Comparison of ENCODE assay signal across 25 mouse cellular contexts in genomic region chr14:51148006-51148405, GRCm38 (mm10). TPM values are rescaled to one million over a fixed set of nuclear protein-coding genes. Genes with fewer than 3 reads are reported as not detected.
DNase-seq lines count a peak whose midpoint lies in the region; ATAC-seq and TF ChIP-seq lines count a peak whose summit lies in the region.
"Had no signal": no experiment of that assay in that cellular context is flagged by ENCODE, and none has a peak within 500 bp of the region (broad histone marks: within the 10 kb centered on the region; RNA-seq: fewer than 3 reads in every experiment).

No protein-coding gene starts in this region.

- no peaks in the 10 kb centered on the region for H3K9me3 ChIP-seq in liver, embryonic 13.5 days (replicated peaks)
- H3K9me3 ChIP-seq in liver, embryonic 11.5 days (ENCODE audit: control insufficient read depth, low read length) = no peaks in the 10 kb centered on the region
- no peaks in the 10 kb centered on the region for H3K9me3 ChIP-seq in liver, embryonic 16.5 days (replicated peaks; ENCODE audit: control insufficient read depth, low read length)
- H3K9me3 ChIP-seq in stomach, postnatal 0 days (ENCODE audit: control insufficient read depth, low read length) = no peaks in the 10 kb centered on the region
- H3K9me3 ChIP-seq: embryonic facial prominence, embryonic 10.5 days; forebrain, embryonic 13.5 days; G1E; heart, embryonic 10.5 days had no signal

- H3K9ac ChIP-seq in liver, embryonic 13.5 days = 0 out of 2 replicates have a peak overlapping the region, but pooled peaks have one; percentile 4
- H3K9ac ChIP-seq in liver, embryonic 11.5 days (ENCODE audit: low read depth, low read length) = no peak overlapping the region
- no peak overlapping the region; the same call in 1 of the 2 replicates for H3K9ac ChIP-seq in liver, embryonic 16.5 days (ENCODE audit: low read depth, low read length)
- no peak overlapping the region for H3K9ac ChIP-seq in stomach, postnatal 0 days (ENCODE audit: low read length)
- H3K9ac ChIP-seq: forebrain, embryonic 13.5 days; forebrain, postnatal 0 days had no signal

- H3K4me2 ChIP-seq in liver, embryonic 13.5 days = no peak overlapping the region
- H3K4me2 ChIP-seq in liver, embryonic 11.5 days = no peak overlapping the region
- H3K4me2 ChIP-seq in liver, embryonic 16.5 days (ENCODE audit: low read depth, low read length) = no peak overlapping the region
- no peak overlapping the region for H3K4me2 ChIP-seq in stomach, postnatal 0 days (replicated peaks; ENCODE audit: low read depth)
- H3K4me2 ChIP-seq: forebrain, embryonic 13.5 days had no signal

- ATAC-seq in liver, embryonic 13.5 days (ENCODE audit: low read depth) = no peak
- ATAC-seq in liver, embryonic 11.5 days (replicated peaks; ENCODE audit: low FRiP score) = no peak
- no peak for ATAC-seq in liver, embryonic 16.5 days (ENCODE audit: low read depth)
- no peak for ATAC-seq in stomach, postnatal 0 days (ENCODE audit: low FRiP score, low TSS enrichment)
- ATAC-seq: CD4-positive, CD25-positive, alpha-beta regulatory T cell, adult 4 months; forebrain, embryonic 13.5 days; forebrain, postnatal 0 days had no signal

- peak; percentile 64 for DNase-seq in heart, adult 11 months
- DNase-seq in heart, adult 18-20 months = no peak
- DNase-seq in liver, embryonic 13.5 days = no peak
- no peak for DNase-seq in liver, embryonic 11.5 days (ENCODE audit: low spot score)
- DNase-seq in stomach, postnatal 0 days (ENCODE audit: low spot score) = no peak
- DNase-seq in frontal cortex, postnatal 25 days (ENCODE audit: low spot score in 2 of 2) = no peak
- DNase-seq: adrenal gland, adult 8-10 months; B cell, adult 2 months; cerebellum, adult 2 months; cerebellum, postnatal 10 days; forebrain, postnatal 0 days; gastrocnemius, adult 2 months; gastrocnemius, postnatal 25 days; heart, postnatal 10 days; heart, postnatal 4 days had no signal

- H3K4me3 ChIP-seq in liver, embryonic 13.5 days (replicated peaks) = no peak overlapping the region
- H3K4me3 ChIP-seq in liver, embryonic 11.5 days (ENCODE audit: low read depth, low read length) = no peak overlapping the region
- no peak overlapping the region for H3K4me3 ChIP-seq in liver, embryonic 16.5 days (ENCODE audit: low read depth, low read length)
- no peak overlapping the region for H3K4me3 ChIP-seq in stomach, postnatal 0 days (ENCODE audit: low read depth, low read length)
- H3K4me3 ChIP-seq: embryonic facial prominence, embryonic 10.5 days; forebrain, embryonic 13.5 days; gastrocnemius, adult 2 months; heart, embryonic 10.5 days had no signal

- TF ChIP-seq CTCF in stomach, postnatal 0 days (IDR thresholded peaks at IDR 0.05; ENCODE audit: low read depth) = no peak

- H3K27ac ChIP-seq in liver, embryonic 13.5 days = peak overlapping the region; percentile 82
- no peak overlapping the region for H3K27ac ChIP-seq in liver, embryonic 11.5 days (ENCODE audit: low read depth, low read length)
- peak overlapping the region; percentile 73; the same call in 1 of the 2 replicates for H3K27ac ChIP-seq in liver, embryonic 16.5 days (ENCODE audit: low read length)
- H3K27ac ChIP-seq in stomach, postnatal 0 days (replicated peaks) = peak overlapping the region; percentile 24
- H3K27ac ChIP-seq: embryonic facial prominence, embryonic 10.5 days; forebrain, embryonic 13.5 days; gastrocnemius, adult 2 months; heart, embryonic 10.5 days had no signal

- H3K36me3 ChIP-seq in liver, embryonic 13.5 days = no peaks in the 10 kb centered on the region
- H3K36me3 ChIP-seq in liver, embryonic 11.5 days (ENCODE audit: control insufficient read depth, insufficient read depth, low read length) = no peaks in the 10 kb centered on the region
- H3K36me3 ChIP-seq in liver, embryonic 16.5 days (ENCODE audit: control insufficient read depth, insufficient read depth) = no peaks in the 10 kb centered on the region
- no peaks in the 10 kb centered on the region for H3K36me3 ChIP-seq in stomach, postnatal 0 days (ENCODE audit: control insufficient read depth, insufficient read depth, low read length)
- H3K36me3 ChIP-seq: embryonic facial prominence, embryonic 10.5 days; G1E; heart, embryonic 10.5 days had no signal

- H3K27me3 ChIP-seq in liver, embryonic 13.5 days = no peaks in the 10 kb centered on the region
- H3K27me3 ChIP-seq in liver, embryonic 11.5 days (replicated peaks; ENCODE audit: control insufficient read depth, insufficient read depth, low read length) = no peaks in the 10 kb centered on the region
- H3K27me3 ChIP-seq in liver, embryonic 16.5 days (ENCODE audit: control insufficient read depth, insufficient read depth, low read depth, low read length) = no peaks in the 10 kb centered on the region
- H3K27me3 ChIP-seq in stomach, postnatal 0 days (ENCODE audit: control insufficient read depth, insufficient read depth, low read length) = no peaks in the 10 kb centered on the region
- H3K27me3 ChIP-seq: forebrain, embryonic 13.5 days had no signal

- TF ChIP-seq EP300 in stomach, postnatal 0 days (optimal IDR thresholded peaks at IDR 0.05) = no peak

- H3K4me1 ChIP-seq in liver, embryonic 13.5 days (replicated peaks) = peaks cover 97% of the 10 kb centered on the region
- peaks cover 41% of the 10 kb centered on the region for H3K4me1 ChIP-seq in liver, embryonic 11.5 days (replicated peaks; ENCODE audit: control insufficient read depth, insufficient read depth, low read length)
- peaks cover 85% of the 10 kb centered on the region for H3K4me1 ChIP-seq in liver, embryonic 16.5 days (ENCODE audit: control insufficient read depth, low read depth, low read length)
- H3K4me1 ChIP-seq in stomach, postnatal 0 days (replicated peaks; ENCODE audit: control insufficient read depth, insufficient read depth) = no peaks in the 10 kb centered on the region
- H3K4me1 ChIP-seq: forebrain, embryonic 13.5 days had no signal

- WGBS in liver, embryonic 13.5 days (ENCODE audit: insufficient replicate concordance) = 76% methylated on average over 3 of the region's 3 CpGs
- WGBS in liver, embryonic 11.5 days = 62% methylated on average over 3 of the region's 3 CpGs
- WGBS in liver, embryonic 16.5 days (ENCODE audit: insufficient replicate concordance) = 60% methylated on average over 3 of the region's 3 CpGs
- WGBS in stomach, postnatal 0 days = 54% methylated on average over 3 of the region's 3 CpGs

RNA-seq across cellular contexts. Expression of gene Rnase1, which starts 1.4 kb away (rescaled TPM):
- total RNA-seq in heart, adult 18-20 months (2021) = 1 to 10 TPM in 1 of 2 experiments, under 1 TPM in 1; 0.89 to 1.3 TPM
- polyA plus RNA-seq in liver, embryonic 13.5 days (2015; fragmentation: Nextera tagmentation; extraction: Ambion mirVana) = 0.12 TPM in 1 of 2 replicates, not detected in the other
- polyA plus RNA-seq in liver, embryonic 11.5 days (2014; fragmentation: Nextera tagmentation; extraction: Ambion mirVana) = not detected in 2 replicates
- polyA plus RNA-seq in liver, embryonic 16.5 days (2015; fragmentation: Nextera tagmentation; extraction: Ambion mirVana) = 0.27 and 2.1 TPM in 2 replicates
- 21.1 and 24.2 TPM in 2 replicates for polyA plus RNA-seq in stomach, postnatal 0 days (2015; fragmentation: Nextera tagmentation; extraction: Ambion mirVana)
- total RNA-seq: adrenal gland, postnatal 36 days; forebrain, postnatal 0 days; gastrocnemius, adult 2 months; gastrocnemius, postnatal 25 days; granulocyte monocyte progenitor cell, adult 5-6 weeks had no signal
- polyA plus RNA-seq: CD4-positive, CD25-positive, alpha-beta regulatory T cell, adult 4 months; embryonic facial prominence, embryonic 10.5 days; forebrain, embryonic 13.5 days; G1E; heart, embryonic 10.5 days had no signal

RNA-seq across cellular contexts. Expression of gene Rnase2b, which starts 14.1 kb away (rescaled TPM):
- total RNA-seq in heart, adult 18-20 months (2021) = not detected
- not detected in 2 replicates for polyA plus RNA-seq in liver, embryonic 13.5 days (2015; fragmentation: Nextera tagmentation; extraction: Ambion mirVana)
- not detected in 2 replicates for polyA plus RNA-seq in liver, embryonic 11.5 days (2014; fragmentation: Nextera tagmentation; extraction: Ambion mirVana)
- polyA plus RNA-seq in liver, embryonic 16.5 days (2015; fragmentation: Nextera tagmentation; extraction: Ambion mirVana) = not detected in 2 replicates
- polyA plus RNA-seq in stomach, postnatal 0 days (2015; fragmentation: Nextera tagmentation; extraction: Ambion mirVana) = 0.31 and 0.39 TPM in 2 replicates
- total RNA-seq: adrenal gland, adult 8-10 months; adrenal gland, postnatal 36 days; forebrain, postnatal 0 days; G1E; gastrocnemius, adult 2 months; gastrocnemius, postnatal 25 days; granulocyte monocyte progenitor cell, adult 5-6 weeks; heart, postnatal 10 days; heart, postnatal 4 days had no signal
- polyA plus RNA-seq: CD4-positive, CD25-positive, alpha-beta regulatory T cell, adult 4 months; cerebellum, adult 2 months; embryonic facial prominence, embryonic 10.5 days; embryonic facial prominence, embryonic 14.5 days; forebrain, embryonic 13.5 days; forebrain, postnatal 0 days; G1E; heart, embryonic 10.5 days; heart, embryonic 14.5 days had no signal

RNA-seq across cellular contexts. Expression of gene Rnase6, which starts 24.3 kb away (rescaled TPM):
- total RNA-seq in heart, adult 18-20 months (2021) = 1 to 10 TPM in 1 of 2 experiments, under 1 TPM in 1; 0.65 to 1.2 TPM
- polyA plus RNA-seq in liver, embryonic 13.5 days (2015; fragmentation: Nextera tagmentation; extraction: Ambion mirVana) = 2.6 and 2.7 TPM in 2 replicates
- polyA plus RNA-seq in liver, embryonic 11.5 days (2014; fragmentation: Nextera tagmentation; extraction: Ambion mirVana) = 3.2 and 4.2 TPM in 2 replicates
- polyA plus RNA-seq in liver, embryonic 16.5 days (2015; fragmentation: Nextera tagmentation; extraction: Ambion mirVana) = 2.7 and 3.2 TPM in 2 replicates
- polyA plus RNA-seq in stomach, postnatal 0 days (2015; fragmentation: Nextera tagmentation; extraction: Ambion mirVana) = 1.2 and 1.3 TPM in 2 replicates
- total RNA-seq: gastrocnemius, postnatal 25 days had no signal
- polyA plus RNA-seq: embryonic facial prominence, embryonic 10.5 days; forebrain, embryonic 13.5 days had no signal

RNA-seq across cellular contexts. Expression of gene Eddm3b, which starts 33.8 kb away (rescaled TPM):
- not detected for total RNA-seq in heart, adult 18-20 months (2021)
- not detected in 2 replicates for polyA plus RNA-seq in liver, embryonic 13.5 days (2015; fragmentation: Nextera tagmentation; extraction: Ambion mirVana)
- polyA plus RNA-seq in liver, embryonic 11.5 days (2014; fragmentation: Nextera tagmentation; extraction: Ambion mirVana) = not detected in 2 replicates
- polyA plus RNA-seq in liver, embryonic 16.5 days (2015; fragmentation: Nextera tagmentation; extraction: Ambion mirVana) = not detected in 2 replicates
- not detected in 2 replicates for polyA plus RNA-seq in stomach, postnatal 0 days (2015; fragmentation: Nextera tagmentation; extraction: Ambion mirVana)
- total RNA-seq: adrenal gland, adult 8-10 months; adrenal gland, postnatal 36 days; forebrain, postnatal 0 days; gastrocnemius, adult 2 months; gastrocnemius, postnatal 25 days; granulocyte monocyte progenitor cell, adult 5-6 weeks; heart, postnatal 10 days; heart, postnatal 4 days had no signal
- polyA plus RNA-seq: CD4-positive, CD25-positive, alpha-beta regulatory T cell, adult 4 months; cerebellum, adult 2 months; embryonic facial prominence, embryonic 14.5 days; forebrain, embryonic 13.5 days; G1E; heart, embryonic 14.5 days had no signal

RNA-seq across cellular contexts. Expression of gene Ang2, which starts 50.9 kb away (rescaled TPM):
- total RNA-seq in heart, adult 18-20 months (2021) = not detected
- not detected in 2 replicates for polyA plus RNA-seq in liver, embryonic 13.5 days (2015; fragmentation: Nextera tagmentation; extraction: Ambion mirVana)
- polyA plus RNA-seq in liver, embryonic 11.5 days (2014; fragmentation: Nextera tagmentation; extraction: Ambion mirVana) = not detected in 2 replicates
- not detected in 2 replicates for polyA plus RNA-seq in liver, embryonic 16.5 days (2015; fragmentation: Nextera tagmentation; extraction: Ambion mirVana)
- 0.46 and 0.76 TPM in 2 replicates for polyA plus RNA-seq in stomach, postnatal 0 days (2015; fragmentation: Nextera tagmentation; extraction: Ambion mirVana)
- total RNA-seq: adrenal gland, adult 8-10 months; adrenal gland, postnatal 36 days; forebrain, postnatal 0 days; G1E; gastrocnemius, adult 2 months; gastrocnemius, postnatal 25 days; granulocyte monocyte progenitor cell, adult 5-6 weeks; heart, postnatal 10 days; heart, postnatal 4 days had no signal
- polyA plus RNA-seq: CD4-positive, CD25-positive, alpha-beta regulatory T cell, adult 4 months; cerebellum, adult 2 months; embryonic facial prominence, embryonic 10.5 days; embryonic facial prominence, embryonic 14.5 days; forebrain, embryonic 13.5 days; forebrain, postnatal 0 days; G1E; heart, embryonic 10.5 days; heart, embryonic 14.5 days had no signal
